Mouse (Mus musculus): ENCODE data around the gene Clk3. TPM values are rescaled to one million over a fixed set of nuclear protein-coding genes. Genes with fewer than 3 reads are reported as not detected.

The Clk3 gene
- polyA plus RNA-seq, 1 experiment from 2014 or later, result 57.2 TPM

DNA sequence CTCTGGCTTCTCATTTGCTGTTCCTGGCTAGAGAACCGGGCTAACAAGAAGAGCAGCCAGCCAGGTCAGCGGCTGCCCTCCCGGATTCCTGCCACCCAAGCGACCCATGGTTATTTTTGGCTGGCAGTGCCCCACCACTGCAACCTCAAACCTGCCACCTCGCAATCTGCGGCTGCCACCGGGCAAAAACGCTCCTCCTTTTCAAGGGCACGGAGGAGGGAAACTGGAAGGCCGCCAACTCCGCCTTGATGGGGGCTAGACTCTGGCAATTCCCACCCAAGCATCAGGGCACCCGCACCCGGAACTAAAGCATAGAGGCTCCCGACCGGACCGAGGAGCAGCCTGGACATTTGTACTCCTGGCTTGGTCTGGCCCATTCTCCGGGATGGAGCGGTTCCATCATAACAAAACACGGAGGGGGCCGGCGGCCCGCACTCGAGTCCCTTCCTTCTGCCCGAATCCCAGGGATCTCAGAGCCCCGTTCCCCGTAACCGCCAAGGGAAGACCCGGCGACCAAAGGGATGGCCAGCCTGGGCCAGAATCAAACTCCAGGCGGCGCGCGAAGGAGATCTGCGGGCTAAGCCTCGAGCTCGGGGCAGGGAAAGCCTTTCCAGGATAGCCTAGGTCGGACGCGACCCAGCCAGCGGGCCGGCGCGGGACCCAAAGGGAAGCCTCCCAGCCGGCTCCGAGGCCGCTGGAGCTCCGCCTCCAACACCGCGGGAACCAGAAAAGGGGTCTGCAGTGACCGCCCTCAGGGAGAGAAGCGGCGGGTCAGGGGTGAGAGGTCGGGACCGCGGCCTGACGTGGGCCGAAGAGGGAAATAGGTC lies 1.3 kb downstream of the Clk3 start:
- ATAC-seq, result peak; percentile 57
- Histone ChIP-seq H3K9ac (ENCODE audit: low read depth, low read length) (peak overlapping the region; percentile 94), H3K4me2 (ENCODE audit: low read length) (peak overlapping the region; percentile 84), H3K4me1 (ENCODE audit: control insufficient read depth, insufficient read depth, low read depth, low read length) (peaks cover 32% of the 10 kb centered on the region), H3K36me3 (ENCODE audit: control insufficient read depth, insufficient read depth, low read length) (peaks cover 21% of the 10 kb centered on the region), H3K9me3 (ENCODE audit: control insufficient read depth, low read length) (no peaks in the 10 kb centered on the region), H3K27ac (ENCODE audit: low read depth, low read length) (peak overlapping the region; percentile 99), H3K27me3 (replicated peaks; ENCODE audit: control insufficient read depth, insufficient read depth, low read length) (no peaks in the 10 kb centered on the region), H3K4me3 (ENCODE audit: low read length) (peak overlapping the region; percentile 96)
- under 1% methylated on average over 57 of the region's 57 CpGs for WGBS

DNA sequence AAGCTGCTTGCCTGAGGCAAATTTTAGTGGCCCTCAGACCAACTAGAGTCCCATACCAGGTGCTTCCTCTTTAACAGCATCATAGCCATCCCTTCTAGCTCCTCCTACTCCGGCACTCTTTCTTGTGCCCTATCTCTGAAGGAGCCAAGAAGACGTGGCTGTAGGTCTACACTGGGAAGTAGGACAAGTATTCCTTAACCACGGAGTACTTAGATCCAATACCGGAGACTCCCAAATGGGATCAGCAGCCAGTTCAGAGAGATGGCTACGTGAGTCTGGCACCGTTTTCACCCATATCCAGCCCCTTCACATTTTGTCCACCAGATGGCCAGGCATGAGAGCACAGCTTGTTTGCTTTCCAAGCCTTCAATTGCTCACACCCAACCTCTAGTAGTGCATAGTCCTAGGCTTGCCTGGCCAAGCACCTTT lies 3.1 kb downstream of the Clk3 start:
- peak overlapping the region; percentile 84; the same call in 1 of the 2 replicates for H3K4me2 ChIP-seq (ENCODE audit: low read length)
- H3K27ac ChIP-seq (ENCODE audit: low read depth, low read length), result no peak overlapping the region; the same call in 1 of the 2 replicates
- no peak for ATAC-seq
- peaks cover 35% of the 10 kb centered on the region for H3K36me3 ChIP-seq (ENCODE audit: control insufficient read depth, insufficient read depth, low read length)
- no peaks in the 10 kb centered on the region for H3K27me3 ChIP-seq (replicated peaks; ENCODE audit: control insufficient read depth, insufficient read depth, low read length)
- H3K9ac ChIP-seq (ENCODE audit: low read depth, low read length), result 0 out of 2 replicates have a peak overlapping the region, but pooled peaks have one; percentile 25
- H3K4me3 ChIP-seq (ENCODE audit: low read length), result no peak overlapping the region
- 62% methylated on average over 6 of the region's 6 CpGs for WGBS
- H3K4me1 ChIP-seq (ENCODE audit: control insufficient read depth, insufficient read depth, low read depth, low read length), result peaks cover 32% of the 10 kb centered on the region
- H3K9me3 ChIP-seq (ENCODE audit: control insufficient read depth, low read length), result no peaks in the 10 kb centered on the region

DNA sequence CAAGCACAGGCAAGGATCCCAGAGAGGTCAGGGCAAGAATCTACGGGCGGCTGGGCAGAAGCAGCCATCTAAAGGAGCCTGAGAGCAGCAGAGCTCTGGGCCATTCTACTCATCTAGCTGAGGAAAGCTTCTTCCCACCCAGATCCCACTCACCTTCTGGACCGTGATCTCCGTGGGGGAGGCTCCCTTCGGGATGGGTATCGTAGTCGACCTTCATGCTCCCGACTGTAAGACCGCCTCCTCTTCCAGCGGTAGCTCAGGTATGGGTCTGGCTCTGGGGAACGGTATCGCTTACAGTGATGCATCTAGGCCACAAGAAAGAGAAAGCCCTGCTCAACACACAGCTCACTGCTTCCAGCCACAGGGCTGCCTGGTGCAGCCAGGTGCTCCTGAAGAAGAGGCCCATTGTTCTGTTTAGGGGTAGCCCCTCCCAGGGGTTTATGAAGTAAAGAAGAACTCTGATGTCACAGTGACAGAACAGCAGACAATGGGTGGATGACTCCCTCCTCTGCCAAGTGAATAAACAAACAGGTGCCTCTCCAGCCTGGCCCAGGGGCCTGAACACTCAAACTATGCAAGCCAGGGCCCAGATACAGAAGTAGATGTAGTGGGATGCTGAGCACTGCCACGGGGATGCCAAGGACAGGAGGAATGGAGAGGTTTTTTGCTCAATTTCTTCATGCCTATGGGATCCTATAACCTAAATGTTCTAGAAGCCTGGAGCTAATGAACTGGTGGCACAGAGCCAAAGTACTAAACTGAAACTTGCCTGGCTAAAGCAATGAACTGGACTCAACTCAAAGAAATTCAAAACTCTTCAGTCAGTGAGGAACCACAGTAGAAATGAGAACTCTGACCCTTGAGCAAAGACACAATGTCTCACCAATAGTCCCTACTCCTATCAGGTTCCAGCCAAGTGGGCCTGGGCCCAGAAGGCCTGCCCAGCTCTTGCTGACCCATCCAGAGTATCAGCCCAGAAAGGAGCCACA lies 3.8 kb downstream of the Clk3 start:
- WGBS, result 91% methylated on average over 13 of the region's 13 CpGs
- Histone ChIP-seq H3K9ac (ENCODE audit: low read depth, low read length) (0 out of 2 replicates have a peak overlapping the region, but pooled peaks have one; percentile 25), H3K27ac (ENCODE audit: low read depth, low read length) (no peak overlapping the region; the same call in 1 of the 2 replicates), H3K27me3 (replicated peaks; ENCODE audit: control insufficient read depth, insufficient read depth, low read length) (no peaks in the 10 kb centered on the region), H3K9me3 (ENCODE audit: control insufficient read depth, low read length) (no peaks in the 10 kb centered on the region), H3K4me2 (ENCODE audit: low read length) (no peak overlapping the region; the same call in 1 of the 2 replicates), H3K4me1 (ENCODE audit: control insufficient read depth, insufficient read depth, low read depth, low read length) (peaks cover 32% of the 10 kb centered on the region), H3K36me3 (ENCODE audit: control insufficient read depth, insufficient read depth, low read length) (peaks cover 40% of the 10 kb centered on the region), H3K4me3 (ENCODE audit: low read length) (no peak overlapping the region)
- ATAC-seq, result no peak

DNA sequence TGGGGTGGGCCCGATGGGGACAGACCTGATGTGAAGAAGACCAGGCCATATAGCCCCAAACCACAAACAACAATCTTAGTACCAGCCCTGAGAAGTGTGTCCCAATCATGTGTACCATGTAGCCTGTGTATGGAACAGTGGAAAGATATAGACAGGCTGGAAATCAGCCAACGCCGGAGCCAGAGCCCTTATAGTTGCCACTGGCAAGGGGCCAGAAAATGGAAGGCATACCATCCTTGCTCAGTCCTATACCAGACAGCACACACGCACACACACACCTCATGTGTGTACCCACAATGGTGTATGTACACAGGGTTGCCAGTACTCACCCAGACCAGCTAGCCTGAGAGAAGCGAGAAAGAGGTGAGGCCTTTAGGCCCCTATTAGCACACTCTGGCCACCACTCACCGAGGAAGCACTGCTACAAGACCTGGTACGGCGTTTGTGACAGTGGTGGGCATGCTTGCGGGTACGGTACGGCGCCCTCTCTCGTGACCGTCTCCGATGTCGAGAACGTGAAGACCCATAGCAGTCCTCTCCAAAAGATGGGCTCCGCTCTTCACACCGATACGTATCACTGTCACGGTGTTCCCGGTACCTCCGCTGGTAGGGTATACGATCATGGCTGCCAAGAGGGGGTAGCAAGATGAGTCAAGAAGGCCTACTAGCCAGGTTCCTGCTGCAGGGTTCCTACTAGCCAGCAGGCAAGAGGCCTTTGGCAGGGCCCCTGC lies 5.1 kb downstream of the Clk3 start:
- H3K9ac ChIP-seq (ENCODE audit: low read depth, low read length), result no peak overlapping the region
- H3K4me3 ChIP-seq (ENCODE audit: low read length), result no peak overlapping the region
- no peak overlapping the region for H3K4me2 ChIP-seq (ENCODE audit: low read length)
- H3K36me3 ChIP-seq (ENCODE audit: control insufficient read depth, insufficient read depth, low read length), result peaks cover 44% of the 10 kb centered on the region
- no peaks in the 10 kb centered on the region for H3K27me3 ChIP-seq (replicated peaks; ENCODE audit: control insufficient read depth, insufficient read depth, low read length)
- peaks cover 25% of the 10 kb centered on the region for H3K4me1 ChIP-seq (ENCODE audit: control insufficient read depth, insufficient read depth, low read depth, low read length)
- no peaks in the 10 kb centered on the region for H3K9me3 ChIP-seq (ENCODE audit: control insufficient read depth, low read length)
- 96% methylated on average over 24 of the region's 24 CpGs for WGBS
- ATAC-seq, result no peak
- no peak overlapping the region for H3K27ac ChIP-seq (ENCODE audit: low read depth, low read length)

DNA sequence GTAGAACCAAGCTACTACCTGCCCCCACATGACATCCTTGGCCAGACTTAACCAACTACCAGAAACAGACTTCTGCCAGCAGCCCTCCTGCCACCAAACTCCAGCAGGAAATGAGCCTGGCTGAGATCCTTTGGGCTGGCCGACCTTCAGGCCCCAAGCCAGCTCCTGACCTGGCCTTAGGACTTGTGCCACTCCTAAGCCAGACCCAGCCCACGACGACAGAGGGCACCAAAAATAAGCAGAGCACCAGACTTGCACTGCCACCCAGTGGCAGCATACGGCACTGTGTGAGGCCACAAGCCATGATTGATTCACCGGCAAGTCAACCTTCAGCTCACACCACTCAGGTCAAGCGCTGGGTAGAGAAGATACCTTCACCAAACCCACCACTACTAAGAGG lies 6.4 kb downstream of the Clk3 start:
- Histone ChIP-seq H3K4me3 (ENCODE audit: low read length) (no peak overlapping the region), H3K4me2 (ENCODE audit: low read length) (no peak overlapping the region), H3K27me3 (replicated peaks; ENCODE audit: control insufficient read depth, insufficient read depth, low read length) (no peaks in the 10 kb centered on the region), H3K9me3 (ENCODE audit: control insufficient read depth, low read length) (no peaks in the 10 kb centered on the region), H3K27ac (ENCODE audit: low read depth, low read length) (no peak overlapping the region), H3K4me1 (ENCODE audit: control insufficient read depth, insufficient read depth, low read depth, low read length) (peaks cover 25% of the 10 kb centered on the region), H3K9ac (ENCODE audit: low read depth, low read length) (no peak overlapping the region), H3K36me3 (ENCODE audit: control insufficient read depth, insufficient read depth, low read length) (peaks cover 55% of the 10 kb centered on the region)
- 20% methylated on average over 6 of the region's 6 CpGs for WGBS
- 0 out of 2 replicates have a peak, but pooled peaks have one; percentile 12 for ATAC-seq

DNA sequence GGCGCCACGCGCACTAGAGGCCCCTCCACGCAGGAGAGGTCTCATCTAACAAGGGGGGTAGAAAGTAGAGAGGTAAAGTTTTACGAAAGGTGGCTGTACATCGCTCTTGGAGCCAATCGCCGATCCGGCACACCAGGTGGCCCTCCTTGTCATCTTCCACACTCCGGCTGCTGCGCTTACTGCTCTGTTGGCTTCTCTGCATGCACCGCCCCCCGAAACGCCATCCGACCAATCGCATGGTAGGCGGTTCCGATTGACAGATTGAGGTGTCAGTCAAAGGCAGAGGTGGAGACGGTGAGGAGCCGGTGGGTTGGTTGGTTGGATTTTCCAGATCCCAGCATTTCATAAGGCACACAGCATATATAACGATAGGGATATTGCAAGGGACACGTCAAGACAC lies 7.1 kb downstream of the Clk3 start:
- no peaks in the 10 kb centered on the region for H3K27me3 ChIP-seq (replicated peaks; ENCODE audit: control insufficient read depth, insufficient read depth, low read length)
- WGBS, result 92% methylated on average over 22 of the region's 22 CpGs
- H3K27ac ChIP-seq (ENCODE audit: low read depth, low read length), result no peak overlapping the region
- H3K9me3 ChIP-seq (ENCODE audit: control insufficient read depth, low read length), result no peaks in the 10 kb centered on the region
- peaks cover 18% of the 10 kb centered on the region for H3K4me1 ChIP-seq (ENCODE audit: control insufficient read depth, insufficient read depth, low read depth, low read length)
- H3K36me3 ChIP-seq (ENCODE audit: control insufficient read depth, insufficient read depth, low read length), result peaks cover 63% of the 10 kb centered on the region
- ATAC-seq, result no peak
- no peak overlapping the region for H3K9ac ChIP-seq (ENCODE audit: low read depth, low read length)
- H3K4me3 ChIP-seq (ENCODE audit: low read length), result no peak overlapping the region
- H3K4me2 ChIP-seq (ENCODE audit: low read length), result no peak overlapping the region

DNA sequence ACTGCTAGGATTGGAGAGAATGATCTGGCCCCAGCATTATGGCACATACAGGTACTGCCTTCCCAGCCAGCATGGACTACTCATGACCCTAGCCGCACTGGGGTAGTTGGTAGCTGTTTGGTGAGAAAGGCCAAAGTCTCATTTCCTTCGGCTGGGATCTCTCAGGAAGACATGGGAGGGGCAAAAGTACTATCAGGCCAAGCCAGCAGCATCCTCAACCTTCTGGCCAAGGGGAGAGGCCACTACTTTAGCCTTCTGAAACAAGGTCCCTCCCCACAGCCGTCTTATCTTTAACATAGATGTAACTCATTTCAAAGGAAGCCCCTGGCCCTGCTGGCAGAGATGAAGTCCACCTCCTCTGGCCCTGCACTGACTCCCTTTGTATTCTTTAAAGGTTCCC lies 8.1 kb downstream of the Clk3 start:
- Histone ChIP-seq H3K4me1 (ENCODE audit: control insufficient read depth, insufficient read depth, low read depth, low read length) (peaks cover 9% of the 10 kb centered on the region), H3K36me3 (ENCODE audit: control insufficient read depth, insufficient read depth, low read length) (peaks cover 72% of the 10 kb centered on the region), H3K4me2 (ENCODE audit: low read length) (no peak overlapping the region), H3K27ac (ENCODE audit: low read depth, low read length) (no peak overlapping the region), H3K9me3 (ENCODE audit: control insufficient read depth, low read length) (no peaks in the 10 kb centered on the region), H3K4me3 (ENCODE audit: low read length) (no peak overlapping the region), H3K9ac (ENCODE audit: low read depth, low read length) (no peak overlapping the region), H3K27me3 (replicated peaks; ENCODE audit: control insufficient read depth, insufficient read depth, low read length) (no peaks in the 10 kb centered on the region)
- no peak for ATAC-seq
- WGBS, result 96% methylated on average over 3 of the region's 3 CpGs

DNA sequence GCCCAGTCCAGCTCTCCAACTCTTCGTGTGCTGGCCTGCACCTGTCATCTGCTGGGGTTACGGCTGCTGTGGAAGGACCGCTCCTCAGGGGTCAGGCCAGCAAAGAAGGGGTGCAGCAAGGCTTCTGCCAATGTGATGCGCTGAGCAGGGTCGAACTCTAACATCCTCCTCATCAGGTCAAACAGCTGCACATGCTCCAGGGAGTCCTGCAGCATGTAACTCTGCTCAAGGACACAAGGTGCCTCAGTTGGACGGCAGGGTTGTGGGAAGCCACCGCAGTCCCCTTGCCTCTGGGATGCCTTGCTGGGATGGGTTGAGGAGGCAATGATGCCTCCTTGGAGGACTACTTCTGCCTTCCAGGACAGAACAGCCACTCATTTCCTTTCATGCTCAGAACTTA lies 14.8 kb downstream of the Clk3 start:
- Histone ChIP-seq H3K27me3 (replicated peaks; ENCODE audit: control insufficient read depth, insufficient read depth, low read length) (no peaks in the 10 kb centered on the region), H3K27ac (ENCODE audit: low read depth, low read length) (no peak overlapping the region), H3K4me2 (ENCODE audit: low read length) (no peak overlapping the region), H3K9me3 (ENCODE audit: control insufficient read depth, low read length) (no peaks in the 10 kb centered on the region), H3K9ac (ENCODE audit: low read depth, low read length) (no peak overlapping the region), H3K4me1 (ENCODE audit: control insufficient read depth, insufficient read depth, low read depth, low read length) (no peaks in the 10 kb centered on the region), H3K4me3 (ENCODE audit: low read length) (no peak overlapping the region), H3K36me3 (ENCODE audit: control insufficient read depth, insufficient read depth, low read length) (peaks cover 55% of the 10 kb centered on the region)
- 93% methylated on average over 7 of the region's 7 CpGs for WGBS
- ATAC-seq, result no peak

Data from hindbrain, embryonic 16.5 days (tissue).